Comparison of ENCODE assay signal across 9 mouse cellular contexts in genomic region chr7:112055901-112056625, GRCm38 (mm10). TPM values are rescaled to one million over a fixed set of nuclear protein-coding genes. Genes with fewer than 3 reads are reported as not detected.
A peak's percentile ranks its signal among the peaks of the same experiment; 100 is the strongest.
DNase-seq lines count a peak whose midpoint lies in the region; ATAC-seq lines count a peak whose summit lies in the region.
"Had no signal": no experiment of that assay in that cellular context is flagged by ENCODE, and none has a peak within 500 bp of the region (broad histone marks: within the 10 kb centered on the region; RNA-seq: fewer than 3 reads in every experiment).

No protein-coding gene starts in this region.

- H3K4me2 ChIP-seq in intestine, embryonic 15.5 days (replicated peaks) = no peak overlapping the region
- no peak overlapping the region for H3K4me2 ChIP-seq in liver, embryonic 11.5 days

- intact Hi-C loops in heart, postnatal 14 days (cut with DNase I) = no loop called here

- peak; percentile 95 for ATAC-seq in intestine, embryonic 15.5 days
- peak; percentile 65 for ATAC-seq in liver, embryonic 11.5 days (replicated peaks; ENCODE audit: low FRiP score)
- peak; percentile 100 for ATAC-seq in megakaryocyte, adult 5-6 weeks (ENCODE audit: poor library complexity, severe bottlenecking)

- no peak overlapping the region for H3K4me3 ChIP-seq in intestine, embryonic 15.5 days (replicated peaks)
- H3K4me3 ChIP-seq in liver, embryonic 11.5 days (ENCODE audit: low read depth, low read length) = no peak overlapping the region

- H3K27me3 ChIP-seq in intestine, embryonic 15.5 days (replicated peaks) = no peaks in the 10 kb centered on the region
- H3K27me3 ChIP-seq in liver, embryonic 11.5 days (replicated peaks; ENCODE audit: control insufficient read depth, insufficient read depth, low read length) = no peaks in the 10 kb centered on the region

- 58% methylated on average over 8 of the region's 8 CpGs for WGBS in intestine, embryonic 15.5 days
- 72% methylated on average over 8 of the region's 8 CpGs for WGBS in liver, embryonic 11.5 days

- H3K36me3 ChIP-seq in intestine, embryonic 15.5 days = peaks cover 8% of the 10 kb centered on the region; the same call in 1 of the 2 replicates
- peaks cover 13% of the 10 kb centered on the region for H3K36me3 ChIP-seq in liver, embryonic 11.5 days (ENCODE audit: control insufficient read depth, insufficient read depth, low read length)

- no peaks in the 10 kb centered on the region for H3K9me3 ChIP-seq in intestine, embryonic 15.5 days
- H3K9me3 ChIP-seq in liver, embryonic 11.5 days (ENCODE audit: control insufficient read depth, low read length) = no peaks in the 10 kb centered on the region

- no peak overlapping the region for H3K27ac ChIP-seq in intestine, embryonic 15.5 days
- H3K27ac ChIP-seq in liver, embryonic 11.5 days (ENCODE audit: low read depth, low read length) = peak overlapping the region; percentile 53; the same call in 1 of the 2 replicates

- DNase-seq in adipocyte (ENCODE audit: low spot score) = peak; percentile 75
- DNase-seq in liver, embryonic 11.5 days (ENCODE audit: low spot score) = no peak
- DNase-seq in layer of hippocampus, adult 18-20 months (ENCODE audit: low spot score in 2 of 2) = no peak
- DNase-seq in cerebellum, postnatal 14 days = no peak
- no peak for DNase-seq in heart, postnatal 14 days
- no peak for DNase-seq in left cerebral cortex, adult 9 months (ENCODE audit: low spot score in 2 of 2)
- DNase-seq: thymus, postnatal 14 days had no signal

- 0 out of 2 replicates have a peak, but pooled peaks cover 2% of the 10 kb centered on the region for H3K4me1 ChIP-seq in intestine, embryonic 15.5 days (replicated peaks)
- H3K4me1 ChIP-seq in liver, embryonic 11.5 days (replicated peaks; ENCODE audit: control insufficient read depth, insufficient read depth, low read length) = no peaks in the 10 kb centered on the region

- H3K9ac ChIP-seq in intestine, embryonic 15.5 days = no peak overlapping the region
- H3K9ac ChIP-seq in liver, embryonic 11.5 days (ENCODE audit: low read depth, low read length) = no peak overlapping the region

RNA-seq across cellular contexts. Expression of gene Usp47, which starts 32.8 kb away (rescaled TPM):
- polyA plus RNA-seq in intestine, embryonic 15.5 days (2015; fragmentation: Nextera tagmentation; extraction: Ambion mirVana) = 55.9 and 61.5 TPM in 2 replicates
- polyA plus RNA-seq in liver, embryonic 11.5 days (2014; fragmentation: Nextera tagmentation; extraction: Ambion mirVana) = 55.3 and 62.7 TPM in 2 replicates
- 46.7 and 50.4 TPM in 2 replicates for total RNA-seq in megakaryocyte, adult 5-6 weeks (2015)
- total RNA-seq in megakaryocyte, adult 5-6 weeks (2017) = 106 and 112 TPM in 2 replicates
- 10 to 100 TPM; 66.1 to 69.3 TPM for total RNA-seq in layer of hippocampus, adult 18-20 months (2021)
- total RNA-seq in heart, postnatal 14 days (2021) = 10 to 100 TPM; 65.8 to 66.1 TPM
